Mouse (Mus musculus) ovary, postnatal 36 days (tissue): ENCODE data around the gene Ube2s.
A peak's percentile ranks its signal among the peaks of the same experiment; 100 is the strongest.
"Not testable (repeated sequence)": the region's sequence is repeated elsewhere in the genome, so short reads cannot be mapped to it uniquely, and the experiment has no call there.

ENCODE experiments used
- DNase-seq: peaks from one replicate; pipeline ENCODE4 v3.0.0; 2022; ENCODE audit warnings: low spot score, mixed read lengths

Gene Ube2s

DNA sequence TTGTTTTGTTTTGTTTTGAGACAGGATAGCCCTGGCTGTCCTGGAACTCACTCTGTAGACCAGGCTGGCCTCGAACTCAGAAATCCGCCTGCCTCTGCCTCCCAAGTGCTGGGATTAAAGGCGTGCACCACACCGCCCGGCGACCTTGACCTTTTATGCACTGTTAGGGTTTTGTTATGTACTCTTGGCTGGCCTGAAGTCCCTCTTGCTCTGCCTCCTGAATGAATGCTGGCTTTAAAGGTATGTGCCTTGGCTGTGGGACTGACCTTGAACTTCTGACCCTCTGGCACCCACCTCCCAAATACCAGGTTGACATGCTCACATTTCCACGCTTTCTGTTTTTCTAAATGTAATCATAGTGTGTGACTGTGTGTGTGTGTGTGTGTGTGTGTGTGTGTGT lies 8.5 kb upstream of the Ube2s start:
- not testable (repeated sequence) for DNase-seq

DNA sequence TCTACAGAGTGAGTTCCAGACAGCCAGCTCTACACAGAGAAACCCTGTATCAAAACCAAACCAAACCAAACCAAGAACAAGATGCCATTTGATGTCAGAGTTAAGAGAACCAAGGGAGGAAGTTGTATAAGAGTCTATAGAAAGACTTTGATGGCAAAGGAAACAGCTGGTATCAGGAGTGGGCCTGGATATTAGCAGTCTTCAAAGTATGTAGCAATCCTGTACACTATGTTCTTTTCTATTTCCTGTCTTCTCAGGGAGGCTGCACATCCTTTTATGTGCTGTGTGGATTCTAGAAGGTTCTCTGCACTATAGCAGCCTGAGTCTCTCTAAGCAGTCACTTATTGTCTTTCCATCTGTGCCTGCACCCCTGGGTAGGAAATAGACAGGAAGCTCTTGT lies 4.2 kb upstream of the Ube2s start:
- no peak for DNase-seq

DNA sequence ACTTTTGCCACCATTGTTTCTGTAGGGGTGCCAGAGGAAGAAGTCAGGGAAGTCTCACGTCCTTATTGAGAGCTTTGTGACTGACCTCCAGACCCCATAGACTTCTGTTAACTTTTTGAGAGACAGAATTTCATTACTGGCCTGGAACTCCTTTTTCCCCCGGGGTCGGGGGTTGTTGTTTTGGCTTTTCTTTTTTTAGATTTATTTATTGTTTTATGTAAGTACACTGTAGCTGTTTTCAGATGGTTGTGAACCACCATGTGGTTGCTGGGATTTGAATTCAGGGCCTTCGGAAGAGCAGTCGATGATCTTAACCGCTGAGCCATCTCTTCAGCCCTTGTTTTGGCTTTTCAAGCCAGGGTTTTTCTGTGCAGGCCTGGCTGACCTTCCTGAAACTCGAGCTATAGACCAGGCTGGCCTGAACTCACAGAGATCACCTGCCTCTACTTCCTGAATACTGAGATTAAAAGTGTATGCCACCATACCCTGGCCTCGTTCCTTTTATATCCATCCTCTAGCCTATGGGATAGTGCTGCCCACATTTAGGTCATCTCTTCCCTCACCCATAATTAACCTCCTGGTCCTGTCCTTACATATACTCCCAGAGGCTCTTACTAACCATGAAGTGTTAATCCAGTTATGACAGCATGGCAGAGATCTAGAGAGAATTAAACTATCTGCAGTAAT lies 858 bp upstream of the Ube2s start:
- no peak for DNase-seq

DNA sequence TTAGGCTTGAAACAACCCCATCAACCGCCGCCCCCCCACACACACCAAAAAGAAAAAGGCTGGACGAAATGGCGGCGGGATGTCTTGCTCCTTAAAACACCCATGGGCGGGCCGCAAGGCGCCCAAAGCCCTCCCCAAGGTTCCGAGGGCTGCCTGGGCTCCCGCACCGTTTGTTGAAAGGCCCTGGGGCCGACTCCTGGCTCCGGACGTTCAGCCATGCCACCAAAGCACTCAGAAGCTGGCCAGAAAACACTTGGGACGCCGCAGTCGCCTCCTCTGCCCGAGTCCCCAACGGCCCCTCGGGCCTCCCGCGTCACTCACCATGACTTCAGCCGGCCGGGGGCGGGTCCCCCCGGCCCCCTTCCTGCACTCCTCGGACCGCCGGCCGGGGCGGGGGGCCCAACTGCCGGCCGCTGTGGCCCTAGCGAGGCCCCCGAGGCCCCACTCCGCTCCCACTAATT lies 518 bp downstream of the Ube2s start:
- no peak for DNase-seq

DNA sequence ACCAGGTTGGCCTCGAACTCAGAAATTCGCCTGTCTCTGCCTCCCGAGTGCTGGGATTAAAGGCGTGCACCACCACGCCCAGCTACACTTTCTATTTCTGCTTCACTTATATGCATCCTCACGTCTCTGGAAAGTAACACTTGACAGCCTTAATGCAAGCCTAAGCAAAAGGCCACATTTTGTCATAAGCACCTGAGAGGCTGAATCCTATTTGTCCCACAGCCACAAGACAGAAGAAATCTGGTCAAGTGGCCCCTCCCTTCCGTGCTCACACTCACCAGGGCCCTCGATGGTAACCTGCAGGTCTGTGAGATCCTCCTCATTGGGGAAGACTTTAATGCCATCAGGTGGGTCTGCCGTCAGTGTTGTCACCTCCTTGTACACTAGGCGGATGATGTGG lies 1.3 kb downstream of the Ube2s start:
- DNase-seq = not testable (repeated sequence)

DNA sequence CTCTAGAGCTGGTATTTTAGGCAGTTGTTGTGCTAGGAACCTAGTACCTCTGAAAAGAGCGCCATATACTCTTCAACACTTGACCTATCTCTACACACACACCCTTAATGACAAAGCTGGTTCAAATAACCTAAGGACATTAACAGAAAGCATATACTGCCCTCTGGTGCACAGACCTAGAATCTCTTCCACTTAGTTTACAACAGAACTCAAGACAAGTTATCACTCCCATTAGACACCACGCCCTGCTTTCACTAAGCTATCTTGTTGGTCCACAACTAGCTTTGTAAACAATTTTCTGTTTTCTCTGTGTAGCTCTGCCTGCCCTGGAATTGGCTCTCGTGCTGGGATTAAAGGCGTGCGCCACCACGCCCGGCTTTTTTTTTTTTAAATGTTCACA lies 5.7 kb downstream of the Ube2s start:
- DNase-seq = no peak

DNA sequence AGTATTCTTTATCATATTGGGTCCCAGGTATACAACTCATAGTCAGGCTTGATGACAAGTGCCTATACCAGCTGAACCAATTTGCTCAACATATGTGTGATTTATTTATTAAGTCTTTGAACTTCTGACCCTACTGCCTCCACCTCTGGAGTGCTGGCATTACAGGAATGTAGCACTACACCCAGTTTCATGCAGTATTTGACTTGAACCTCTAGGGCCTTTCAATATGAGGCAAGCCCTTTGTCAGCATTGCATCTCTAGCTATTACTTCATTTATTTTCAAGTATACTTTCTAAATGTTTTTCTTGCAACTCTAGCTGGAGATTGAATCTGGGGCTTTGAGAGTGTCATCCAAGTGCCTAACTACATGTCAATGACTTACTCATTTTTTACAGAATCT lies 10.1 kb downstream of the Ube2s start:
- DNase-seq = no peak

DNA sequence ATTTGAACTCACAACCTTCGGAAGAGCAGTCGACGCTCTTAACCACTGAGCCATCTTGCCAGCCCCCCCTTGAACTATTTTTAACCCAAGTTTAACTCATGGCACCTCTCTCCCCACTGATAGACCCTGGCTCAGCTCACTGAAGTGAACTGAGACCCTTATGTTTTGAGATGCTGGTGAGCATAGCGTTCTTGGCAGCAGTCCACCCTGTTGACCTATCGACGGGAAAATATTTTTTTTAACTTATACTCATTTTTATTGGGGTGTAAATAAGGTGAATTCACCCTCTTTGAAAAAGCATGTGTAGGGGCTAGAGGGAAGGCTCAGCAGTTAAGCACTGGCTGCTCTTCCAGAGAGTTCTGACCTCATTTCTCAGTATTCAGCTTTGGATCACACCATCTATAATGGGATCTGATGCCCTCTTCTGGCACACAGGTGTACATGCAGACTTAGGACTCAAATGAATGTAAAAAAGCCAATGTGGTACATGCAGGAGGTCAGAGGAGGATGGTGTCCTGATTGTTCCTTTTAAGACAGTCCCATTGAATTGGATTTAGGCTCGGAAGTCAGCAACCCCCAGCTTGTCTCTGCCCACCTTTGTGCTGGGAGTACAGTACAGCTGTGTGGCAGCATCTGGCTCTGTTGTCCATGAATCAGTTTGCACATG lies 16.5 kb downstream of the Ube2s start:
- no peak for DNase-seq

DNA sequence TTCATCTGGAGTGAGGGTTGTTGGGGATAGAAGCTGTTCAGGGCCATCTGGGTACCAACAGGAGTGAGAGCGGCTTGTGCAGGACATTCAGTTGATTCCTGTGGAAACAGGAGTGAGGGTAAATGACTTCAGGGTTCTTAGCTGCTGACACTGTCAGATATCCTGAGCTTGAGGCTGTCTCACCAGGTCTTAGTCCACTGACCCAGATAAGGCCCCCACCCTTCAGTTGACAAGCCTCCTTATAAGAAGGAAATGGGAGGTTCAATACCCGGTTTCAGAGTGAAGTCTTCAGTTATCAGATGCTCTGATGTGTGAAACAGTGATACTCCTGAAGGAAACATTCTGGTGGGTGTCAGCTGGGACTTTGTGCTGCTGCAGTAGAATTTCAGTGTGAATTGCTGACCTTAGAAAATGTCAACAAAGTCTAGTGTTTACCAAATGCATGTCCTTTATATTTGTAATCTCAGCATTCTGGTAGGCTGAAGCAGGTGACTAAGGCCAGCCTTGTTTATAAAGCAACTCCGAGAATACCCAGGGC lies 17.7 kb downstream of the Ube2s start:
- no peak for DNase-seq

DNA sequence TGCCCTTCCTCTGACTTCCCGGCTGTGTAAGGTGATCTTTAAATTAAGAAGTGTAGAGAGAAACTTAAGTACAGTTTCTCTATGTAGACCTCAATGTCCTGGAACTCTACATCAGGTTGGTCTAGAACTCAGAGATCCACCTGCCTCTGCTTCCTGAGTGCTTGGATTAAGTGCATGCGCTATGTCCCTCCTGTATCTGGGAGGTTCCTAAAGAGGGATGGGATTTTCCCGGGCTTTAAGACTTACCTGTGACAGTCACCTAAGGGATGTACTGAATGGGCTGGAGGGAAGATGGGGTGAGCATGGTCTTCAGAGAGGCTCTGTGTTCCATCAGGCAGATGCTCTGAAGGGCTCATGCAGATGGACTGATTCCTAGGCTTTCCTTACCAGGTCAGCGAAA lies 18.7 kb downstream of the Ube2s start:
- DNase-seq = no peak

DNA sequence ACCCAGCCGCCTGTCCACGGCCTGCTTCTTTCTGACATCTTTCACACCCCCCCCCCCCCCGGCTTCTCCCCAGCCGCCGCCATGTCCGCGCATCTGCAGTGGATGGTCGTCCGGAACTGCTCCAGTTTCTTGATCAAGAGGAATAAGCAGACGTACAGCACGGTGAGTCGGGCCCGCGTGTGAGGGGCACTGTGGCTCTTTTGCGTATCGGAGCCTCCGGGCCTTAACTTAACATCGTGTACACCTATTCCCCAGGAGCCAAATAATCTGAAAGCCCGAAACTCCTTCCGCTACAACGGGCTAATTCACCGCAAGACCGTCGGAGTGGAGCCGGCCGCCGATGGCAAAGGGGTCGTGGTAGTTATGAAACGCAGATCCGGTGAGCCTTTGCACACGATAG lies 19.1 kb downstream of the Ube2s start:
- not testable (repeated sequence) for DNase-seq

DNA sequence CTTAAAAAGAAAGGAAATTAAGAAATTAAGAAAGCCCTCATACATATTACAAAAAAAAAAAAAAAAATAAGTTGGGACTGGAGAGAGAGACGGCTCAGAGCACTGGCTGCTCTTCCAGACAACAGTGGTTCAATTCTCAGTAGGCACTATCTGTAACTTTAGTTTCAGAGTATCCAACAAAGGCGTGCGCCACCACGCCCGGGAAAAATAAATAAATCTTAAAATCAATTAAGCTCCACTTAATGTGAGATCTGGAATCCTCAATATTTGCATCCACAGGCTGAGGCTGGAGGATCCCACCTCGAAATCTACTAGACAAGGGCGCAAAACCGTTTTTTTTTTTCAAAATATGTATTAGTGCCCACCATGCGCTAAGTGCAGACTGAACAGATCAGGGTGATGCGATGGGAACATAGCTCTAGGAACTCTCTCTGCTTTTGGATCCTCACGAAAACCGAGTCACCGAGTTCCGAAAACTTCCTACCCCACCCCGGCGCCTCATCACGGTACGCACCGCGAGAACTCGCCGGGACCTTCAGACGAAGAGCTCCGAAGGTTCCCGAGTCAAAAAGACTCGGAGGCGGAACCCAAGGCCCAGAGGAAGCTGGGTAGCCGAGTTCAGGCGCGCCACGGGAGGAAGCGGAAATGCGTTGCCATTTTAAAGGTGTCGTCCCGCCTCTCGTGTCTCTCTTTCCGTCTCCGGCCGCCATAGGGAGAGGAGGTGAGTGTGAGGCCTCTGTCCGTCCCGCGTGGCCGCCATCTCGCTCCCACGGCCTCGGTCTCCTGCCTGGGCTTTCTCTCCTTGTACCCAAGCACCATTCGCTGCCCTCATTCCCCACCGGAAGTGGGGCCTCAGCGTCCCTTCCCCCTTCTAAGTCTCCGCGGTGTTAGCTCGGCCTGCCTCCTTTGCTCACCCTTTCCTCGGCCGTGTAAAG lies 19.8 kb downstream of the Ube2s start, which contains the start of gene Rpl28:
Rpl28 (plus strand) TSS at position 597 of the 935 bp plus-strand sequence.
- DNase-seq = peak; percentile 93

DNA sequence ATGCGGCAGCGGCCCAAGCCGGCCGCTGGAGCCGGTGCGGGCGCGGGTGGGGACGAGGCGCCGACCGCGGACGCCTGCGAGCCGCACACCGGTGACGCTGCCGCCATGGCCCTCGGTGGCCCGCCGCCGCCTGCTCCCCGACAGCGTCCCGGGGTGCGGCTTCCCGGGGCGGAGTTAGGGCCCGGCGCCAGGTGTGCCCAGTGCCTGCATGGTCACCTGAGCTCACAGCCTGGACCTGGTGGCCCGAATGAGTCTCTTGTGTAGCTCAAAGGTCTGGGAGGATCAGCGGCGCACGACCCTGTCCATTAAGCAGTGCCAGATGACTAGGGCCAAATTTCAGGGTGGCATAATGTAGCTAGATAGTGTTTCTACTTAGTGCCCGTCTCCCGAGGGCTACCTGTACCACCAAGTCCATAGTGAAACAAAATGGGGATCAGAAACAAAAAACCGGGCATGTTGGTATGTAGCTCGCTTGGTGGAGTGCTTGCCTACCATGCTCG lies 22.9 kb downstream of the Ube2s start, which contains the start of gene Tmem238:
Tmem238 (minus strand) TSS at position 221 of the 500 bp plus-strand sequence.
- DNase-seq = no peak

DNA sequence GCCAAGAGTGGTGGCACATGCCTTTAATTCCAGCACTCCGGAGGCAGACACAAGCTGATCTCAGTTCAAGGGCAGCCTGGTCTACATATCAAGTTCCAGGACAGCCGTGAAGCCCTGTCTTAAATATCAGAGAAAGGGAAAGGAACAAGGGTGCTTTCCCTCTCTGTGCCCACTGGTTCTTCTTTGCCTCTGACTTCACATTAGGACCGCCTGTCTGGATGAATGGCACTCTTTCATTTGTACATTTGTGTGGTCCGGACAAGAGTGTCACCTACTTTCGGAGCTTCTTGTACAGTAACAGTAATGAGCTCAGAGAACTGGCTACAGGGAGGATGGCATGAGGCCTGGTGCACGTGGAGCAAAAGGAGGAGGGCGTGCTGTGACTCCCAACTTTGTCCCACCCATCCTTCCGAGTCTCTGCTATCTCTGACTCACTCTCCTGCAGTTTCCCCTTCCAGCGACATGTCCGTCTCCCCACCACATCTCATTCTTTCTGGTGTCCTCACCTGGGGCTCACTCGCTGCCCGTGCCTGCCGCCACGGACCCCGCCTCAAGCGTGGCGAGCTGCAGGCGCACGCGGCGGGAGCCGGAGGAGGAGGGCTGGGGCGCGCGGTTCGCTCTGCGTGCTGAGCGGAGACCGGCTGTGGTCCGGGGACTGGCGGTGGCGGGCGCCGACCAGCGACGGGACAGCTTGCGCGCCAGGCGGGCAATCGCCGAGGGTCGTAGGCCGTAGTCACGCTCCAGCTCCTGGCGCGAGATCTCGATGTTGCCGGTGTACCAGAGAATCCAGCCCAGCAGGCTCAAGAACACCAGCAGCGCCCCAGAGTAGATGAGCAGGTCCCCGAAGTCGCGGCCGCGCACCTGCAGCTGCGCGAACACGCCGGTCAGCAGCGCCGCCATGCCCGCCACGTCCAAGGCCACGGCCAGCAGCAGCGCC lies 23.6 kb downstream of the Ube2s start:
- peak; percentile 76 for DNase-seq

DNA sequence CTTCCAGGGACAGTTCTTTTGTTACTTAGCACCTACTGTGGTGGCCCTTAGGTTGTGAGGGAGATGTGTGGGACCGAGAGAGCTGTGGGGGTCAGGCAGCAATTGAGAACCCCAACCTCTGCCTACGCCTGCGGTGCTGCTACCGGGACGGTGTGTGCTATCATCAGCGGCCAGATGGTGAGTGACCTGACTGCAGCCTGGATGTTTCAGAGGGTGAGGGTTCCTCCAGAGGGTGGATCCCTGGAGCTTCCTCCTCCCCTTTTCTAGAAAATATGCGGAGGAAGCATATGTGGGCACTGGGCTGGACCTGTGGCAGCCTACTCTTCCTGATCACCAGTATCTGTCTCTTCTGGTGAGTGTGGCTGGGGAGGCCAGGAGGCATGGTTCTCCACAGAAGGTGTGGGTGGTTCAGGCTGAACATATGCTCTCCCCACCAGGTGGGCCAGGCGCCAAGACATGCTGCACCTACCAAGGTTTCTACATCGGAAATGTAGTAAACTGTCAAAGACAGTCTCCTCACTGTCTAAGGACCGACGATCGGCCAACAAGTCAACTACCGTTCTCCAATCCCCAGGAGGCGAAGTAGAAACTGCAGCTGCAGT lies 28.6 kb downstream of the Ube2s start:
- no peak for DNase-seq

DNA sequence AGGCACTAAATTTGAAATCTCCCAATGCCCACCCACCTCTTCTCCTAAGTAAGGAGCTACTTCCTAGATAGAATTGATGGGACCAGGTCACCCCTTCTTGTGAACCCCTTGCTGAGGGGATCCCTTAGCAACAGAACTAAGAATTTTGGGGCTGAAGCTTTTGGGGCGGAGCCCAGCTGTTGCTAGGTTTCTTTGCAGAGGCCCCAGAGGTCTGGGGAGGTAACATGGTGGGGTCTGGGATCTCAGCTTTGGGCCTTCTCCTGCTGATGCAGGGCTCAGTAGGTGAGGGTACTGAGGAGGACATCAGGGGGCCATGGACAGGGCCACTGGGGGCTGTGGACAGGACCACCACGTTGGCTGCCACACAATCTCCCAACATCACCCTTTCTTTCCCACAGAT lies 29.6 kb downstream of the Ube2s start, which contains the start of the genes Il11 and Tmem190:
Il11 (minus strand) TSS at position 101 of the 400 bp plus-strand sequence.
Tmem190 (plus strand) TSS at position 179 of the 400 bp plus-strand sequence.
- no peak for DNase-seq

DNA sequence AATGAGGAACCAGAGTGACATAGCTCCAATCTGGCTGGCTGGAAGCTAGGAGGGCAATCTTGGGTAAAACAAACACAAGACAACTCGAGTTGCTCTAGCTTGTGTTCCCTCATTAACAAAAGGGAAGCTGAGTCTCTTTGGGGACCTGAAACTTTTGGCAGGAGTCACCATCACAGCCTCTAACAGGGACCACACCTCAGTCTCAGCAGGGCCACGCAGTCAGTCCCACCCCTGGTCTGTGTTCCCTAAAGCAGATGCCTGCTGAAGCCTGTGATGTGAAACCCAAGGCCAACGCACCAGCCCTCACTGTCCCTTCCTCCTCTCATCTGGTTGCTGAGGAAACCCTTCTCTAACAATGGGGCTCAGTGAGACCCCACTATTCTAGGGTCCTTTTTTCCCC lies 30.3 kb downstream of the Ube2s start:
- DNase-seq = no peak

DNA sequence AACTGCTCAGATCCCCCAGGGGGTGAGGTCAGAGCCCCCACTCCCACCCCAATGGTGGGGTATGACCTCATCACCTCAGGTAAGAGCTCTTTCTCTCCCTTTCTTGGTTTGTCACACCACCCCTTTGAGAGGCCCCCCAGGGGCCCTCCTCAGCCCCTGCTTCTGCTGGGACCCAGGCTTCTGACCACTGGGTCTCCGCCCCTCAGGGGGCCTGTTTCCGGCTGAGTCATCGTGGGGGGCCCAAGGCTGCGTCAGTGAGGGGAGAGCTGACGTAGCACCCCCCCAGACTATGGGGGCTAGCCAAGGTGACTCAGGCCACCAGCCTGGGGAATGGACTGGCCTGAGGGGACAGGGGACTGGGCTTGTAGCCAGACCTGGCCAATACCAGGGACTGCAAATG lies 32.5 kb downstream of the Ube2s start:
- no peak for DNase-seq

DNA sequence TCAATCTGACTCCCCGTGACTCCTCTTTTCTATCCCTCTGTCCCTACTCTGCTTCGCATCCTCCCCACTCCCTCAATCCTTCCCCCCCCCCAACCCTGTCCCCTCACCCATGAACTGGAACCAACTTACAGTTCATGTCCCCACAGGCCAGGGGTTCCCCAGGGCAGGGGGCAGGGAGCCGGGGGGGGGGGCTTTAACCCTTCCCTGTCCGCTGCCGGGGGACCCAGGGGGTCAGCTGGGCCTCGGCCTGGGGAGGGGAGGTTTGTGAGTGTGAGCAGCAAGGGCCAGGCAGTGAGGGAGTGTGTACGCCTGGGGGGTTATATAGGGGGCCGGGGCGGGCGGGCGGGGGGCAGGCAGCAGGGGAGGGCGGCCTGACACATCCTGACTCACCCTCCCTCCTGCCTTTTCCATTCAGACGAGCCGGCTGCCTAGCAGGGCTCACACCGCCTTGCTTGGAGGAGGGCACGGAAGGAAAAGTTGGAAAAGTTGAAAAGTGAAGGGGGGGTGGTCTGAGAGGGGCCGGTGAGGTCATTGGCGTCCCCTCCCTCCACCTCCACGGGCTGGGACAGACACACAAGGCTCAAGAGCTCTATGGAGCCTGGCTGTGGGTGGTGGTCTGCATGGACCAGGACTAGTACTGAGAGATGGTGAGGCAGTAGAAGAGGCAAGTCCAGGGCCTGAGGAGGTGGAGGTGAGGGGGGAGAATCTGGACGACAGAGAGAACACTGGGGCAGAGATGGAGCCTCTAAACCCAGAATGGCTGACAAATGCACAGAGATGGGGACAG lies 34.3 kb downstream of the Ube2s start:
- no peak for DNase-seq
